Mouse (Mus musculus) hindlimb bud, embryonic 11.5 days (tissue): Measurements from ENCODE around the gene Gng4.

Experiments used
- DNase-seq: peaks from one replicate; pipeline ENCODE4 v3.0.0-alpha.2; 2012; ENCODE audit warnings: low read depth, low spot score; ENCODE audit errors: extremely low spot score

Gene Gng4

DNA sequence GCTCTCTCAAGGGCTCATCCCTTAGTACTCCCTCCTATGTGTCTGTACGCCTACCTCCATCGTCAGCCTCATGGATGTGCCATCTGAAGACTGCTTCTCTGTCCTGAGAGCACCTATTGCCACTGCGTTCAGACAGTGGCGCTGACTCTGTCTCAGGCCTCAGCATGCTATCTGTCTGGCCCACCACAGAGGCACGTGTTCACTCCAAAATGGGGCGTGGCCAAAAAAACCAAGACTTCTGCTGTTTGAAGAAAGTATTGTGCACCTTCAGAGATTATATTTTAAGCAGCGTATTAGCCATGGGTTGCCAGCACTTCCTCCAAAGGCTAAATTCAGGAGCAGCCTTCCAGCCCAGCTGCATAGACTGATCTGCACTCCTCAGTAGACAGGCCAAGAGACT is 27.0 kb downstream of the Gng4 start:
- no peak for DNase-seq

DNA sequence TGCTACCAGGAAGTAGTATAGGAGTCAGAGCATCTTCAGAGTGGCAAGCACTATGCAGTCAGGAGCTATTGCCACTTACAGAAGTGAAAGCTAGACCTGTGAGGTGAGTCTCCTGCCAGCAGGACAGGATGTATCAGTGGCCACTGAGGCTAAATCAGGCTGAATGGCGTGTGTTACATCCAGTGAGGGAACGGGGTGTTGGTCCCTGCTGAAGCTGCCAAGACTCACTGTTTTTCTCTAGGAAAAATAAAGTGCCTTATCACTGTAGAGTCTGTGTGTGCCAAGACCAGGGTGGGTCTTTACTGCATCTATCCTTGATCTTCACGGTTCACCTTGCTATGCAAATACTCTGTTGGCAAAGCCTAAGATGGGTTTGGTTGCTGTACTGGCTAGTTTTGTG is 34.8 kb downstream of the Gng4 start:
- DNase-seq: no peak

DNA sequence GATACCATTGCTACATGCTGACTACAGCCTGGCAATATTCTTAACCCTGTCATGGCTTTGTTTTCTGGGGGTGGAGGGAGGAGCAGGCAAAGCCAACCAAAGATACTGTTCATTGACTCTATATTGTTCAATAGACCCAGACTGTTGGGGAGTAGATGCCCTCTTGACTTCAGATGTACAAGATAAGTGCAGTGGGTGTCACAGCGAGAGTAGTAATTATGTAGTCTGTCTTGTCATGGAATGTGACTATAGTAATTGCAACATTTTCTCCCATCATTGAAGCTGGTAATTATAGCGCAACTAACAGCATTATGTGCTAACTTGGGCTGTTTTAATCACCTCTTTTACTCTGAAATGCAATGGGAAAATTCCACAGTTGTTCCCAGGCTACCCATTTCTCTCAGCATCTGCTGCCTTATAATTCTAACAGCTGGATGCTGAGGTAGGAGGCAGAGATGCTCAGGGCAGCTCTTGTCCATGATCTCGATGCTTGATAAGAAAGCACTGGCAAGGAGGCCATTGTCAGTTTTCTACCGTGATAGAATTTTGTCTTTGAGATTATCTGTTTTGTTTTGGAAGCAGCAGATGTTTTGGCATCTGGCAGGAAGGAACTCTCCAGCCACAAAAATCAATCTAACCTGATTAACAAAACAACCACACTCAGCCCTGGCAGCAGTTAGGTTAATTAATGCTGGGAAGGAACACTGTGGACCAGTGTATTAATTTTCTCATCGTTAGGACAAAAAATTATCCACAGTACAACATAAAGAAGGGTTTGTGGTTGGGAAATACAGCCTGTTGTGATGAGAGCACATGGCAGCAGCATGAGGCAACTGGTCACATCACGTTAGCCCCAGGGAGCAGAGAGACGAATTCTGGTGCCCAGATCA is 36.6 kb downstream of the Gng4 start:
- no peak for DNase-seq

DNA sequence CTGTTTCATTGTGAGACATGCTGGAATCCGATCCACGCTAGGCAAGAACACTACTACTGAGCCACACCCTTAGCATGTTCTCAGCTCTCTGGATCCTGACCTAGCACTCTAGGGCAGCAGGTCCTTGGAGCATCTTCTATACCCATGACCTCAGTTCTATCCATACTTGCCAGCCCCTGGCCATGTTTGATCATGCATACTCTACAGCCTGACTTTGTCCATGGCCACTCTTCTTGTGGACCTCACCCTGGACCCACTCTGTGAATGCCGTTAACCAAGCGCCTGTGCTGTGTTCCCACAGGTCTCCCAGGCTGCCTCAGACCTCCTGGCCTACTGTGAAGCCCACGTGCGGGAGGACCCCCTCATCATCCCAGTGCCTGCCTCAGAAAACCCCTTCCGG is 41.1 kb downstream of the Gng4 start:
- DNase-seq: no peak

DNA sequence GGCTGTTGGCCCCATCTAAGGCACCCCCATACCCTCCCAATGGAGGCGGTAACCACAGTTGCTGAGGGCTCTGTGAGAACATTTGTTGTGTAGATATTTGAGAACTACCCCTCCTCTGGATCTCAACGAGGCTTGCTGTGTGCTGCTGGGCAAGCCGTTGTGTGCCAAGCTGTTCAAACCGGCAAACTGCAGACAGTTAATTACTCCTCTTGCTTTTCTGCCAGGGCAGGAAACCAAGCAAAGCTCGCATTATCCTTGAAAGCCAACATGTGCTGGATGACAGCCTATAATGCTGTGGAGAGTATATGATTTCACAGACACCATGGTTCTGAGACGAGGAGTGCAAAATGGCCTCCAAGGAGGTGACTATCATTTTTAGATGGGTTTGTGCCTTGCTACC is 42.7 kb downstream of the Gng4 start:
- DNase-seq: no peak

DNA sequence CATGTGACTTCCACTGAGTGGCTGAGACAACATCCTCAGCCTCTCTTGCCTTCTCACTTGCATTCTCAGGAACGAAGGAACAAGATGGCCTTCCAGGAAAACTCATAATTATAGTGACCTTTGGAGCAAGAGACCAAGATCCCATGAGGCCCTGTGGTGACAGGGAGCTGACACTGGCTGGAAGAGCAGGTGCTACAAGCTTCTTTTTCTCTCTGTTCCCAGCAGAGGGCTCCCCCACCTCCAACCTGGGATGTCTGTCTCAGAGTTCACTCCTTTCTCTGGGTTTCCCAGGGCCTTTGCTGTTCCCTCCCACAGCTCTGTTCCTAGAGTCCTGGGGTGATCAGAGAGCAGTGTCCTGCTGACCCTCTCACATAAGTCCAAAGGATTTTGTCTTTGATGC is 44.3 kb downstream of the Gng4 start:
- no peak for DNase-seq

DNA sequence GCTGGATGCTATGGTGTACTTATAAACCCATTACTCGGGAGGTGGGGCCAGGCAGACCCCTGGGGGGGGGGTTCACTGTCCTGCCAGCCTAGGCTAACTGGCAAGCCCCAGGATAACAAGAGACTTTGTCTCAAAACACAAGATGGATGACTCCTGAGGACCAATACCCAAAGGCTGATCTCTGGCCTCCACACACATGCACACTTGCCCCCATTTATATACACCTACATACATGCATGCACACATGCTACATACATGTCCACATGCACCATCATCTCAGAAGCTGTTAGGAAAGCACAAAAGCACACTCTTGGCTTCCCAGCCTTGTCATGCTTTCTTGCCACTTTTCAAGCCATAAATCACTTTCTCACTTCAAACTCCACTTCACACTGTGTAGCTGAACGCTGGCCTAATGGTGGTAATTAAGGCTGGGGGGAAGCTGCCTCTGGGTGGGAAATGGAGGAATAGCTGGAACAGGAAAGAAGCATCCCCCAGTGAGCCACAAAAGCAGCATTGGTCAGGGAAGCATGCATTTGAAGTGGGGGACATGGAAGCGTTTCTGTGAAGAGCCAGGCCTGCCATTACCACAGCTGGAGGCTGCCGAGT is 46.7 kb downstream of the Gng4 start:
- no peak for DNase-seq

DNA sequence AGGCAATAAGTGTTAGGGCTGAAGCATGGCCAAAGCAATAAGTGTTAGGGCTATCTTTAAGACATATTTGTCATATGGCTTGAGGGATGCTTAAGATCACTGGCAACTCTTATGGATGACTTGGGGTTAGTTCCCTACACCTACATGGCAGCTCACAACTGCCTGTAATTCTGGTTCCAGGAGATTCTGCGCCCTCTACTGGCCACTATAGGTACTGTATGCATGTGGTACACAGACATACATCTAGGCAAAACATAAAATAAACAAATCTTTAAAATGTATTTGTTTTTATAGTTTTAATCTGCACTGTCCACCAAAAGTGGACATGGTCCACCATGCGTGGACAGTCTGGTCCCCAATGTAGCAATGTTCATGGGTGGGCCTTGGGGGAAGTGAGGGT is 51.3 kb downstream of the Gng4 start:
- DNase-seq: no peak

DNA sequence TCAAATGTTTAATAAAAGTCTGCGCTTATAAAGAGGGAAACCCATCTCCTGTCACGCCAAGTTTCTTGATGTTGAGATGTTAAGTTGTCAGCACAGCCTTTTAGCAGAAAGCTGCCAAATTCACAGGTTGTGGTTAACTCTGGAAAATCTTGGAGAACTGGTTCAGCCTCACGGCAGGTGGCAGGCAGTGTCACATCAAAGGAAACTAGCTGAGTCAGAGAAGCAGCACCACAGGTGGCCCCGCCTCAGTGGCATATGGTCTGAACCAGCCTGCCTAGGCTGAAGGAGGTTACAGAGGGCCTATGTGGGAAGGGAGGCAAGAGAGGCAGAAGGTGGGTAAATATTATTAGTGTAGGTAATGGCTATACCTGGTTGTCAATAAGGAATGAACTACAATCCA is 61.2 kb downstream of the Gng4 start:
- no peak for DNase-seq

DNA sequence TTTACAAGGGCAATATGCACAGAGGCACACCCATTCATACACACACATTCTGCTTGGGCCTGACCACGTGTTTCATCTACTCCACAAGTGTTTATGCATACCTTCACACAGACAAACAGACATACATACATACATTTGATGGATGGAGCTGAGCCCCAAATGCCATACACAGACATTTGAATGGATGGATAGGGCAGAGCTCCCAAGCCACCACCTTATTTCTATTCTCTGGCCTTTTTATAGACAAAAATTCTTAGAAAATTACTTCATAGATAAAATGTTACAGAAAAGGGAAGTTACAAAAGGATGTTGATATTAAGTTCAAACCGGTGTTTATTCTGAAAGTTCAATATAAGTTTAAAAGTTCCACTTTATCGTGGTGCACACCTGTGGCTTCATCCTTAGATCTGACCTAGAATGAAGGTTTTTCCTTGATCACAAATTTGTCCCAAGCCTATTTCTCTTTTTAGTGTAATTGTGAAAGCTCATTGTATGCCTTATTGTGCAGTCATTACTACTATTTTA is 63.3 kb downstream of the Gng4 start:
- DNase-seq: no peak

DNA sequence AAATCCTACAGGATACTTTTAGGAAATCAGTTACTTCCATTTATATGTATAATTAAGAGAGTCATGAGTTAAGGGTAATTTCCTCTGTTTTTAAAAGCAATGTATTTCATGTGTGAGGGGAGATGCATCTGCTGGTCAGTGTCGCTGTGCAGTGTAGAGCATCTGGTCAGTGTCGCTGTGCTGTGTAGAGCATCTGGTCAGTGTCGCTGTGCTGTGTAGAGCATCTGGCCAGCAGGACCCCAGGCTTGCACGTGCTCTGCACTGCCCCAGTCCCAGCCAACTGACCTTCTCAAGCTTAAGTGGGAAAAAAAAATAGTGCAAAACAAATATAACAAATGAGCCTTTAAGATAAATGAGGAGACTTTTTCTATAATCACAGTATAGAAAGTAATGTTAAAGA is 73.3 kb downstream of the Gng4 start:
- DNase-seq: no peak

DNA sequence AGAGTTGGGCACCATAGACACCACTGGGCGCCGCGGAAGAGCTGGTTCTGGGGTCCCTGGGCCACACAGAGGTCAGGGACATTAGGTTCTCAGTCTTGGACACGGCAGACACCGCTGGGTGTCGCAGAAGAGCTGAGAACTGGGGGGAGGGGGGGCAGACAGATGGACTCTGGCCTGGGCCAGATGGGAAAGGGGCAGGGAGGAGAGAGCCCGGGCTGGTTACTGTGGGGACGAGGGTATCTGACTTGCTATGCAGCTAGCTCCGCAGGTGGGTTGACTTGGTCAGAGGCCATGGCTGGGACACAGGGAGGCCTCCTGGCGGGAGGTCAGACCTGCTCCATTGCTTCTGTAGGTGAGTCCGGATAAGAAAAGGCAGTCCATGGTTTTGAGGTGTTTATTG is 78.5 kb downstream of the Gng4 start:
- no peak for DNase-seq

DNA sequence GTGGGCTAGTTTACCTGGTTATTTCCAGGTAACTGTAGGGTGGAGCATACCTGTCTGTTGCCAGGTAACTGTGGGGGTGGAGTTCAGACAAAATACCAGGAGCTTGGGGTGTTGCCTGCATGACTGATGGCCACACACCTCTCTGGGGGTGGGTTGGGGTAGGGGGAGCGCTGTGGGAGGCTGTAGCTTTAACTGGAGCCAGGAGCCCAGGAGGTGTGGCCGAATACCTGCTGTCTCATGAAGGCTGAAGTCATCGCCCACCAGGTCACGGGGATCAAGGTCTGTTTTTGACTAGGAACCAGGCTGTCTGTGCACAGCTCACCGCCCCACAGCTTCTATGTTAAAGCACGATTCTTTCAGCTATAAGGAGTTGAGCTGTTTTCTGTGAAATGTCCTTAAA is 79.1 kb downstream of the Gng4 start:
- DNase-seq: no peak

DNA sequence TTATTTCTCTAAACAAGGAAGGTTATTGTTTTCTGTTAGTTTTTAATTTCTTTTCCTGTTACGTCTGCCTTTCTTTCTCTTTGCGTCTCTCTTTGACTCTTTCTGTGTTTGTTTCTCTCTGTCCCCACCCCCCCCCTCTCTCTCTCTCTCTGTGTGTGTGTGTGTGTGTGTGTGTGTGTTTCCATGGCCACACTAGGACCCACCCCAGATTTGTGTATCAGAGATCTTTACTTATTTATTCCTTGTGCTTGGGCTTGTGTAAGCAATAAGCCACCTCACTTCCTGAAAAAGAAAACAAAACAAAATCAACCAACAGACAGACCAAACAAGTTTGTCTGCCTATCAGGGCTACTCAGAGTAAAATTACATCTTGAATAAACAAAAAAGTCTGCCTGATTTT is 82.5 kb downstream of the Gng4 start:
- no peak for DNase-seq

DNA sequence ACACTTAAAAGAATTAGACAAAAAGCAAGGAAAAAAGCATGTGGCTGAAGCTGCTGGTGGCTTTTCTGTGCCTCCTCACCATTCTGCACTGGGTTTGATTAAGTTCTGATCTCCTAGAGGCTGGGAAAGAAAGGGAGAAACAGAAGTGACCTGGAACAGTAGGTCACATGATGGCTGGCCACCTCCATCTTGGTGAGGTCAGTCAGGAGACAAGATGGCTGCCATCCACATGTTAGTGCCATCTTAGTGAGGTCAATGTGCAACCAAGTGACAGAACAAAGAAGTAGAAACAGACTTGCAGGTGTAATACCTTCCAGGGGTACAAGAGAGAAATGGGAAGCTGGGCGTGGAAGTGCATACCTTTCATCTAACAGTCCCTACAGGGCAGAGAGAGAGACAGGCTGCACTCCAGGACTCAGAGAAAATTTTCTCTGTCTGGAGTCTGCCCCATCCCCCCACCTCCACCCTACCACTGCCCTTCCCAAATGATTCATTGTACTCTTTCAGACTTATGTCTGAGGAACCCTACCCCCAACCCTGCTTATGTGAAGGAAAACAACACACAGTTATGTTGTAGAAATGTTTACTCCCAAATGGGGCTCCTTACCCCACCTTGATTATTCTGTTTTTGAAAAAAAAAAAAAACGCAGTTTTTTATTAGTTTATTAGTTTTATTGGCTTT is 83.4 kb downstream of the Gng4 start:
- no peak for DNase-seq

DNA sequence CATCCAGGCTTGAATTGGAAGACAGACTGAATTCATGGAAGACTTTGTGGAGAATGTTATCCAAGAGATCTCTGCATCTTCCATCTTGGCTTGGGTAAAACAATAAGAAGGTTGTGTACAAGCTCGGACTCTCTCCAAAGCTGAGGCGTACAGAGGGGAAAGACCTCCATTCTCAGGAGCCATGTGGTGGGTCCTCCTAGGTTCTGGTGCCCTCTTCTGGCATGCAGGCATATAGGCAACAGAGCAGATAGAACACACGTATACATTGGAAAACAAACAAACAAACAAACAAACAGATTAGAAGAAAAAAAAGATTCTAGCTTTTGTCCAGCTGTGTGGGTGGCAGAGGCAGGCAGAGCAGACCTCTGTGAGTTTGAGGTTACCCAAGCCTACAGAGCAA is 84.1 kb downstream of the Gng4 start:
- no peak for DNase-seq
